Mouse (Mus musculus) spleen, adult 2 months (tissue): ENCODE data around the gene Nme2. TPM values are rescaled to one million over a fixed set of nuclear protein-coding genes. Genes with fewer than 3 reads are reported as not detected.
A peak's percentile ranks its signal among the peaks of the same experiment; 100 is the strongest.
"Not testable (repeated sequence)": the region's sequence is repeated elsewhere in the genome, so short reads cannot be mapped to it uniquely, and the experiment has no call there.

Experiments
- DNase-seq, 2 experiments: peaks; one replicate each; pipeline versions ENCODE4 v3.0.0 to v3.0.0-alpha.2; 2012 to 2021; ENCODE audit warnings: low spot score in 2 of 2, low read depth in 1 of 2
- H3K27ac ChIP-seq: fragments of 200-500 bp; 2 replicates; pipeline ENCODE4 v1.5.1; 2012; ENCODE audit warnings: low read length, inconsistent platforms; ENCODE audit not compliant: insufficient read depth
- H3K27me3 ChIP-seq: fragments of 200-500 bp; 2 replicates; pipeline ENCODE4 v1.6.1; 2012; ENCODE audit warnings: mild to moderate bottlenecking, moderate library complexity, low read length, inconsistent platforms; ENCODE audit not compliant: control insufficient read depth, insufficient read depth
- H3K36me3 ChIP-seq: fragments of 200-500 bp; 2 replicates; pipeline ENCODE4 v1.6.1; 2012; ENCODE audit warnings: mild to moderate bottlenecking, low read length, inconsistent platforms; ENCODE audit not compliant: control insufficient read depth, insufficient read depth
- H3K4me1 ChIP-seq: fragments of 200-500 bp; 2 replicates; pipeline ENCODE4 v1.6.1; 2011; ENCODE audit warnings: inconsistent platforms; ENCODE audit not compliant: control insufficient read depth, insufficient read depth, insufficient read length
- H3K4me3 ChIP-seq: fragments of 200-500 bp; 2 replicates; pipeline ENCODE4 v1.5.1; 2011; ENCODE audit warnings: mild to moderate bottlenecking, inconsistent platforms; ENCODE audit not compliant: insufficient read depth, insufficient read length; ENCODE audit errors: extremely low read depth
- CTCF ChIP-seq: fragments of 200-500 bp; IDR thresholded peaks from 2 replicates; pipeline ENCODE4 v1.5.1; 2011; ENCODE audit warnings: mild to moderate bottlenecking, inconsistent platforms; ENCODE audit not compliant: insufficient read depth, insufficient read length, insufficient replicate concordance; ENCODE audit errors: extremely low read depth
- POLR2A ChIP-seq: fragments of 200-500 bp; IDR thresholded peaks from 2 replicates; pipeline ENCODE4 v1.6.1; 2011; ENCODE audit warnings: low read depth, low read length, inconsistent platforms
- WGBS: fragments of 180-500 bp; shearing (Covaris S2); methylation state at CpG from one replicate; pipeline ENCODE4 v1.1.7; 2018; 5-methylcytosine and 5-hydroxymethylcytosine counted together
- polyA plus RNA-seq: library from polyadenylated mRNA; depleted of rRNA; stranded (reverse); fragments of >200 nt; gene quantifications from 2 replicates; pipeline ENCODE4 v1.2.3, GENCODE M21; 2012; rRNA removed

The Nme2 gene
- polyA plus RNA-seq, 1 experiment = 88.3 TPM

- TF ChIP-seq POLR2A = no peak
- no peak for TF ChIP-seq CTCF
- no peak overlapping the region for H3K27ac ChIP-seq
Measured at GRCm38 (mm10) chr11:93940906-93941305, 15.2 kb downstream of the Nme2 start.

GRCm38 (mm10) chr11:93929106-93929505 is 27.0 kb downstream of the Nme2 start:
- H3K36me3 ChIP-seq = peaks cover 19% of the 10 kb centered on the region

More at GRCm38 (mm10) chr11:93940906-93941305, 15.2 kb downstream of the Nme2 start:
- peak; percentile 22 to 28 for DNase-seq
- Histone ChIP-seq H3K27me3 (no peaks in the 10 kb centered on the region), H3K36me3 (peaks cover 7% of the 10 kb centered on the region; the same call in 1 of the 2 replicates), H3K4me1 (peaks cover 2% of the 10 kb centered on the region; the same call in 1 of the 2 replicates), H3K4me3 (no peak overlapping the region)
- WGBS = 13% methylated on average over 2 of the region's 2 CpGs

GRCm38 (mm10) chr11:93915019-93915418 is 41.0 kb downstream of the Nme2 start:
- not testable (repeated sequence) for H3K4me3 ChIP-seq, H3K27me3 ChIP-seq, DNase-seq, H3K4me1 ChIP-seq, H3K27ac ChIP-seq
- H3K36me3 ChIP-seq = peaks cover 20% of the 10 kb centered on the region
- WGBS = 99% methylated on average over 2 of the region's 2 CpGs

More at GRCm38 (mm10) chr11:93929106-93929505, 27.0 kb downstream of the Nme2 start:
- no peak for TF ChIP-seq CTCF
- no peak for TF ChIP-seq POLR2A
- H3K27me3 ChIP-seq = no peaks in the 10 kb centered on the region
- no peaks in the 10 kb centered on the region for H3K4me1 ChIP-seq
- no peak overlapping the region for H3K27ac ChIP-seq
- DNase-seq = no peak
- no peak overlapping the region for H3K4me3 ChIP-seq

GRCm38 (mm10) chr11:93911603-93912002 is 44.5 kb downstream of the Nme2 start:
- H3K27me3 ChIP-seq = no peaks in the 10 kb centered on the region
- 95% methylated on average over 3 of the region's 3 CpGs for WGBS
- H3K4me1 ChIP-seq = no peaks in the 10 kb centered on the region
- no peak overlapping the region for H3K4me3 ChIP-seq
- TF ChIP-seq CTCF (no peak), POLR2A (no peak)
- H3K36me3 ChIP-seq = peaks cover 23% of the 10 kb centered on the region
- no peak overlapping the region for H3K27ac ChIP-seq
- DNase-seq = no peak

GRCm38 (mm10) chr11:93908829-93909228 is 47.2 kb downstream of the Nme2 start:
- 74% methylated on average over 9 of the region's 9 CpGs for WGBS
- no peak overlapping the region for H3K4me3 ChIP-seq
- peaks cover 22% of the 10 kb centered on the region for H3K36me3 ChIP-seq
- H3K27ac ChIP-seq = no peak overlapping the region
- no peak for DNase-seq
- TF ChIP-seq POLR2A (no peak), CTCF (no peak)
- no peaks in the 10 kb centered on the region for H3K27me3 ChIP-seq
- no peaks in the 10 kb centered on the region for H3K4me1 ChIP-seq

GRCm38 (mm10) chr11:93907839-93908238 is 48.2 kb downstream of the Nme2 start:
- Histone ChIP-seq H3K36me3 (peaks cover 21% of the 10 kb centered on the region), H3K27ac (no peak overlapping the region), H3K4me1 (no peaks in the 10 kb centered on the region), H3K27me3 (no peaks in the 10 kb centered on the region), H3K4me3 (no peak overlapping the region)
- WGBS = 86% methylated on average over 3 of the region's 3 CpGs
- no peak for TF ChIP-seq POLR2A
- no peak for TF ChIP-seq CTCF
- DNase-seq = no peak

- no peak for DNase-seq
- H3K4me1 ChIP-seq = no peaks in the 10 kb centered on the region
- no peak overlapping the region for H3K27ac ChIP-seq
- H3K36me3 ChIP-seq = peaks cover 21% of the 10 kb centered on the region
- no peak overlapping the region for H3K4me3 ChIP-seq
- 86% methylated on average over 4 of the region's 4 CpGs for WGBS
- H3K27me3 ChIP-seq = no peaks in the 10 kb centered on the region
- no peak for TF ChIP-seq POLR2A
- TF ChIP-seq CTCF = no peak
Measured at GRCm38 (mm10) chr11:93906834-93907233, 49.2 kb downstream of the Nme2 start.

Other genes with a start within 250 kb of the Nme2 start
- 3.5 and 4.8 TPM in 2 replicates for gene Utp18, start 70.5 kb downstream of the Nme2 start, polyA plus RNA-seq
- gene Mbtd1, start 70.4 kb downstream of the Nme2 start, polyA plus RNA-seq = 2.6 and 3.8 TPM in 2 replicates
- gene Gm20390, start 12.0 kb upstream of the Nme2 start, polyA plus RNA-seq = 6.0 and 7.0 TPM in 2 replicates
- 81.9 and 91.3 TPM in 2 replicates for gene Nme1, start 12.3 kb upstream of the Nme2 start, polyA plus RNA-seq
- 14.8 and 27.5 TPM in 2 replicates for gene Spag9, start 39.8 kb upstream of the Nme2 start, polyA plus RNA-seq